Mouse (Mus musculus): Measurements from ENCODE around the gene Gkap1. TPM values are rescaled to one million over a fixed set of nuclear protein-coding genes. Genes with fewer than 3 reads are reported as not detected.
A peak's percentile ranks its signal among the peaks of the same experiment; 100 is the strongest.

The Gkap1 gene
- polyA plus RNA-seq, 1 experiment from 2014 or later: 17.2 TPM

GRCm38 (mm10) chr13:58248957-58249356 is 26.5 kb downstream of the Gkap1 start:
- Histone ChIP-seq H3K27ac (no peak overlapping the region), H3K9me3 (no peaks in the 10 kb centered on the region), H3K4me1 (no peaks in the 10 kb centered on the region), H3K4me3 (no peak overlapping the region), H3K27me3 (ENCODE audit: insufficient read depth, poor library complexity, severe bottlenecking) (no peaks in the 10 kb centered on the region), H3K36me3 (peaks cover 18% of the 10 kb centered on the region; the same call in 1 of the 2 replicates)
- WGBS: 87% methylated on average over 5 of the region's 5 CpGs
- DNase-seq (ENCODE audit: low spot score): no peak

- no peaks in the 10 kb centered on the region for H3K9me3 ChIP-seq
- WGBS: 92% methylated on average over 7 of the region's 7 CpGs
- no peaks in the 10 kb centered on the region for H3K4me1 ChIP-seq
- peak; percentile 59 for DNase-seq (ENCODE audit: low spot score)
- H3K36me3 ChIP-seq: peaks cover 10% of the 10 kb centered on the region; the same call in 1 of the 2 replicates
- no peak overlapping the region for H3K27ac ChIP-seq
- H3K4me3 ChIP-seq: no peak overlapping the region
- H3K27me3 ChIP-seq (ENCODE audit: insufficient read depth, poor library complexity, severe bottlenecking): no peaks in the 10 kb centered on the region
These were observed 39.0 kb downstream of the Gkap1 start for GRCm38 (mm10) chr13:58236536-58236935.

GRCm38 (mm10) chr13:58232611-58233010 is 42.9 kb downstream of the Gkap1 start:
- H3K4me1 ChIP-seq: no peaks in the 10 kb centered on the region
- peaks cover 6% of the 10 kb centered on the region; the same call in 1 of the 2 replicates for H3K36me3 ChIP-seq
- H3K9me3 ChIP-seq: no peaks in the 10 kb centered on the region
- H3K4me3 ChIP-seq: no peak overlapping the region
- 43% methylated on average over 5 of the region's 5 CpGs for WGBS
- no peaks in the 10 kb centered on the region for H3K27me3 ChIP-seq (ENCODE audit: insufficient read depth, poor library complexity, severe bottlenecking)
- no peak overlapping the region for H3K27ac ChIP-seq
- DNase-seq (ENCODE audit: low spot score): no peak

DNA sequence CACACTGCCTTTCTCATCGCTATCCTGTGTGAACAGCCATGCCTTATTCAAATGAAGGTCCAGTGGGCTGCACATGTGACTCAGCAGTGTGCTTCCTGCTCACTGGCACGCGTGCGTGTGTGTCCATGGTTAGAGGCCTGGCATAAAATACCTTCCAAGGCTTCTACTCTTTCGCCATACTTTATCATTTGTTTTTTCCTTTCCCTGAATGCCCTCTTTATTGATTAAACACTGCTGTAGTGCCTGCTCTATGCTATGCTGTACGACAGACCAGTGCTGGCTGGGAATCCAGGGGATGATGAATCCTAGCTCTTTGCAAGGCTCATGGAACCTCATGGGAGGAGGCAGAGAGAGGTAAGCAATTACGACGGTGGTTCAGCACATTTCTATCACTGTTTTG is 43.4 kb downstream of the Gkap1 start:
- Histone ChIP-seq H3K9me3 (no peaks in the 10 kb centered on the region), H3K4me1 (no peaks in the 10 kb centered on the region)
- WGBS: 86% methylated on average over 8 of the region's 8 CpGs

DNA sequence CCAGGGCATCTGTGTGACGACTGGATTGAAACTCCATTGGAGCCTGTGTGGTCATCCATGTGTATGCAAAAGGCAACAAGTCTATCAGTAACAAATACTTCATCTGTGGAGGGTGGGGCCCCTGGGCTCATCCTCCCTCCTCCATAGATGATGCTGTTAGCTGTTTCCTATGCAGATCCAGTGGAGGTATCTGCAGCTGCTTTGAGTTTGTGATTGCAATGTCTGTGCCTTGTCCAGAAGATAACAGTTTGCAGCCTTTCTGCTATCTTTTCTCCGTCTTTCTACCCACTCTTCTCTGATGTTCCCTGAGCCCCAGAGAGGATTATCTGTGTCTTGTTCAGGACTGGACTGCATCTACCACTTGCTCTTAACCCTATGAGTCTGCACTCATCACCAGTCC is 46.9 kb downstream of the Gkap1 start:
- WGBS: 53% methylated on average over 2 of the region's 2 CpGs
- Histone ChIP-seq H3K36me3 (peaks cover 4% of the 10 kb centered on the region; the same call in 1 of the 2 replicates), H3K9me3 (no peaks in the 10 kb centered on the region), H3K27me3 (ENCODE audit: insufficient read depth, poor library complexity, severe bottlenecking) (no peaks in the 10 kb centered on the region), H3K27ac (no peak overlapping the region), H3K4me1 (no peaks in the 10 kb centered on the region), H3K4me3 (no peak overlapping the region)
- DNase-seq (ENCODE audit: low spot score): no peak

More for the DNA sequence above, 43.4 kb downstream of the Gkap1 start:
- Histone ChIP-seq H3K36me3 (peaks cover 6% of the 10 kb centered on the region; the same call in 1 of the 2 replicates), H3K27ac (no peak overlapping the region), H3K4me3 (no peak overlapping the region), H3K27me3 (ENCODE audit: insufficient read depth, poor library complexity, severe bottlenecking) (no peaks in the 10 kb centered on the region)
- no peak for DNase-seq (ENCODE audit: low spot score)

GRCm38 (mm10) chr13:58225694-58226093 is 49.8 kb downstream of the Gkap1 start:
- Histone ChIP-seq H3K27me3 (ENCODE audit: insufficient read depth, poor library complexity, severe bottlenecking) (no peaks in the 10 kb centered on the region), H3K27ac (no peak overlapping the region), H3K4me1 (no peaks in the 10 kb centered on the region), H3K9me3 (no peaks in the 10 kb centered on the region), H3K4me3 (no peak overlapping the region), H3K36me3 (no peaks in the 10 kb centered on the region)
- WGBS: 74% methylated on average over 8 of the region's 8 CpGs
- no peak for DNase-seq (ENCODE audit: low spot score)

DNA sequence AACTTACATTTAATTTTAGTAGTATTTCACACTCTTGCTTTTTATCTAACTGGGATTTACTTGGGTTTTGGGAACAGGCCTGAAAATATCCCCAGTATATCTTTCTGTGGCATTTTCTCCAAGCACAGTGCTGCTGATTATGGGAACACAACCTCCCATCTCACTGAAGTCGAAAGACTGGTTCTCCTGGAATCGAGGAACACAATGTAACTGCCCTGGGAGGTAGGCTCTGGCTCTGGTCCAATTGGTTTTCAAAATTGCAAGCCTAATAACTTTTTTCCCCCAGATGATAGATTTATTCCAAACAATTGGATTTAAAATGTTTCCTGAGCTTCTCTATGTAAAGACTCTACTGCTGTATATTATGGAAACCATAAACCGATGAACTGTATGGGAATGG is 55.3 kb downstream of the Gkap1 start:
- 81% methylated on average over 3 of the region's 3 CpGs for WGBS
- H3K4me1 ChIP-seq: peaks cover 6% of the 10 kb centered on the region; the same call in 1 of the 2 replicates
- H3K9me3 ChIP-seq: no peaks in the 10 kb centered on the region
- H3K27me3 ChIP-seq (ENCODE audit: insufficient read depth, poor library complexity, severe bottlenecking): no peaks in the 10 kb centered on the region
- no peak for DNase-seq (ENCODE audit: low spot score)
- no peak overlapping the region for H3K4me3 ChIP-seq
- no peaks in the 10 kb centered on the region for H3K36me3 ChIP-seq
- H3K27ac ChIP-seq: no peak overlapping the region

GRCm38 (mm10) chr13:58217536-58217935 is 58.0 kb downstream of the Gkap1 start:
- no peaks in the 10 kb centered on the region for H3K36me3 ChIP-seq
- H3K27ac ChIP-seq: no peak overlapping the region
- no peak overlapping the region for H3K4me3 ChIP-seq
- DNase-seq (ENCODE audit: low spot score): no peak
- peaks cover 20% of the 10 kb centered on the region for H3K4me1 ChIP-seq
- H3K27me3 ChIP-seq (ENCODE audit: insufficient read depth, poor library complexity, severe bottlenecking): no peaks in the 10 kb centered on the region
- 86% methylated on average over 2 of the region's 2 CpGs for WGBS
- no peaks in the 10 kb centered on the region for H3K9me3 ChIP-seq

DNA sequence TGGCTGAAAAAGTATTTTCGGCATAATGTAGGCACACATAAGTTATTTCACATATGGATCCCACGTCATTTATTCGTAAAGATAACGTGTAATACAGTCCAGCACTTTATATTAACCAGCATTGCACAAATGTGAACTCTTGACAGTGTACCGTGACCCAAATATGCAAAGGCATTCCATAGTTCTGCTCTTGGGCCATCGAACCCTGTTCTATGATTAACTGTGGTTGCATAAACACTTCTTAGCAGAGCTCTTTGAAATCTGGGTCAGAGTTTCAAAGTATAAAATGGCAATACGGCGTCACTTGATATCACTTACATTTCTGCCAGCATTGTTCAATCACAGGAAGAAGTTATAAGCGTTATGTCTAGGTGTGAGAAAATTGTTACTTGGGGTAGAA is 59.1 kb downstream of the Gkap1 start:
- Histone ChIP-seq H3K4me3 (peak overlapping the region; percentile 99), H3K36me3 (no peaks in the 10 kb centered on the region), H3K4me1 (peaks cover 27% of the 10 kb centered on the region), H3K9me3 (no peaks in the 10 kb centered on the region), H3K27ac (peak overlapping the region; percentile 98), H3K27me3 (ENCODE audit: insufficient read depth, poor library complexity, severe bottlenecking) (no peaks in the 10 kb centered on the region)
- 85% methylated on average over 9 of the region's 9 CpGs for WGBS
- no peak for DNase-seq (ENCODE audit: low spot score)

DNA sequence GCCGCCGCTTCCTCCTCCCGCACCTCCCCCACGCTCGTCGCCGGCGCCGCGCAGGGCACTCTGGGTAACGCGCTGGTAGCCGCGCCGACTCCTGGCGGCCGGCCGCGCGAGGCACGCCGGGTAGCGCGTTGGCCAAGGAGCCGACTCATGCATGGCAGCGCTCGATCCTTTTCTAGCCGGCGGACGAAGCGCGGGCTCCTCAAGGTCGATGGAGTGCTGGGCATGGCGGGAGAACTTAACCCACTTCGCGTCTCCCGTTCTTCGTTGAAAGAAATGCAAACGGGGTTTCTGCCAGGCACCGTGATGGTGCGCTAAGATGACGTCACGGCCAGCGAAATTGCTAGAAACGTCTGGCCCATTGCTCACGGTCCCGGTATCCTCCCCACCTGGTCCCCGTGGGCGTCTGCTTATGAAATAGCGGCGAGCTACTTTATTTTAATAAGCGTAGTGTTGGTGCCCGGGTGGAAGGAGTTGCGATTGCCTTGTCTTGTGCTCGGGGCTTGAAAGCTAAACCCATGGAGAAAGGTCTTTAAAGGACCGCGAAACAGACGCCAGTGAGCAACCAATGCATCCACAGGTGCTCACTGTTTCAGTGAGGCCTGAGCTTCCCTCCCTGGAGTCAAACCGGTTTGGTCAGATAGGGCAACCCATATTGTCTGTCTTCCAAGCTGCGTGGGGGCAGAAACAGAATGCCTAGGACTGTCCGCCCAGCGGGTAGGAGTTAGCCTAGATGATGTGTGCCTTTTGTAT is 59.7 kb downstream of the Gkap1 start, which contains the start of gene Ubqln1:
TSS of gene Ubqln1 (minus strand) at position 62 of the 750 bp plus-strand sequence.
- peak within 1 kb of the TSS; percentile 99 for H3K4me3 ChIP-seq
- H3K27ac ChIP-seq: peak within 1 kb of the TSS; percentile 98
- 3% methylated on average over 62 of the region's 62 CpGs for WGBS
- H3K27me3 ChIP-seq (ENCODE audit: insufficient read depth, poor library complexity, severe bottlenecking): no peaks in the 10 kb centered on the region
- H3K36me3 ChIP-seq: no peaks in the 10 kb centered on the region
- H3K4me1 ChIP-seq: peaks cover 27% of the 10 kb centered on the region
- peak; percentile 92 for DNase-seq (ENCODE audit: low spot score)
- no peaks in the 10 kb centered on the region for H3K9me3 ChIP-seq

DNA sequence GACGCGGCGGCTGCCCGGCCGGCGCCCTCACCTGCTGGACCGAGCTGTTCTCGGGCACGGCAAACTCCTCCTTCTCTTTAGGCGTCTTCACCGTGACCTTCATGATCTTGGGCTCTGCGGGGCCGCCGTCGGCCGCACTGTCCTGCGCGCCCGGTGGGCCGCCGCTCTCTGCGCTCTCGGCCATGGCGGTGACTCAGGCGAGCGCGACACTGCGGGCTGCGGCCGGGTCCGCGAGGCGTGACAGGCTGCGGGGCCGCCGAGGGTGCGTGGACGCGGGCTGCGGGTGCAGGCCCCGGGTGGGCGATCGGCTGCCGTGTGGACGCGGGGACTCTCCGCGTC is 60.3 kb downstream of the Gkap1 start:
- peak overlapping the region; percentile 98 for H3K27ac ChIP-seq
- H3K4me1 ChIP-seq: peaks cover 27% of the 10 kb centered on the region
- H3K36me3 ChIP-seq: no peaks in the 10 kb centered on the region
- DNase-seq (ENCODE audit: low spot score): no peak
- H3K4me3 ChIP-seq: peak overlapping the region; percentile 99
- H3K9me3 ChIP-seq: no peaks in the 10 kb centered on the region
- no peaks in the 10 kb centered on the region for H3K27me3 ChIP-seq (ENCODE audit: insufficient read depth, poor library complexity, severe bottlenecking)
- 1% methylated on average over 48 of the region's 48 CpGs for WGBS

- Histone ChIP-seq H3K36me3 (no peaks in the 10 kb centered on the region), H3K27ac (peak overlapping the region; percentile 98), H3K4me1 (peaks cover 27% of the 10 kb centered on the region), H3K27me3 (ENCODE audit: insufficient read depth, poor library complexity, severe bottlenecking) (no peaks in the 10 kb centered on the region), H3K4me3 (peak overlapping the region; percentile 99), H3K9me3 (no peaks in the 10 kb centered on the region)
- DNase-seq (ENCODE audit: low spot score): no peak
- 3% methylated on average over 49 of the region's 49 CpGs for WGBS
These were observed 60.9 kb downstream of the Gkap1 start for GRCm38 (mm10) chr13:58214346-58215252.

DNA sequence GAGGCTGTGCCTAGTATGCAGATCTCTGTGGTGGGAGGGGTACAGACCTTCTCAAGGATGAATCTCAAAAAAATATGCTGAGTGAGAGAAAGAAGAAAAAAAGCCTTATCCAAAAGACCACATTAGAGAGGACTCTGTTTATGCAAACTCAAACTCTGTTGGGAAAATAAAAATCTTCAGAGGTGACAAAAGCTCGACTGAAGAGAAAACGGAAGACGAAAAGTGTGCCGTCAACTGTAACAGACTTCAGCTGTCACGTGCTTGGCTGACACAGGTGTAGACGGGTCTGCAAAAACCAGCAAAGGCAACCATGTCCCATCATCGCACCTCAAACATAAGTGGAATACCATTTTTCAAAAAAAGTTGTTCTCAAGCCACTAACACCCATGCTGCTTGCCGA is 61.7 kb downstream of the Gkap1 start:
- Histone ChIP-seq H3K27ac (no peak overlapping the region), H3K27me3 (ENCODE audit: insufficient read depth, poor library complexity, severe bottlenecking) (no peaks in the 10 kb centered on the region), H3K36me3 (no peaks in the 10 kb centered on the region), H3K9me3 (no peaks in the 10 kb centered on the region), H3K4me3 (peak overlapping the region; percentile 99), H3K4me1 (peaks cover 27% of the 10 kb centered on the region)
- 59% methylated on average over 8 of the region's 8 CpGs for WGBS
- DNase-seq (ENCODE audit: low spot score): no peak

All from heart, embryonic 10.5 days (tissue).